Mouse (Mus musculus) liver, postnatal 0 days (tissue): ENCODE measurements around the gene Zdhhc4. TPM values are rescaled to one million over a fixed set of nuclear protein-coding genes. Genes with fewer than 3 reads are reported as not detected.
A peak's percentile ranks its signal among the peaks of the same experiment; 100 is the strongest.

Source experiments
- ATAC-seq: fragments of 200-750 bp; cut with Nextera tagmentation; 2 replicates; pipeline ENCODE4 v1.8.0; 2017; ENCODE audit warnings: mild to moderate bottlenecking, moderate library complexity
- DNase-seq: peaks from one replicate; pipeline ENCODE4 v3.0.0-alpha.2; 2016
- H3K27ac ChIP-seq: fragments of 300-500 bp; sonication (generic); 2 replicates; pipeline ENCODE4 v1.5.1; 2014; ENCODE audit warnings: antibody characterized with exemption, moderate library complexity, mild to moderate bottlenecking, low read depth
- H3K27me3 ChIP-seq: fragments of 300-500 bp; sonication (generic); 2 replicates; pipeline ENCODE4 v1.6.1; 2014; ENCODE audit warnings: low read length, control low read depth, mixed read lengths; ENCODE audit not compliant: insufficient read depth
- H3K36me3 ChIP-seq: fragments of 300-500 bp; sonication (generic); replicated peaks from 2 replicates; pipeline ENCODE4 v1.6.1; 2014; ENCODE audit warnings: mild to moderate bottlenecking, control low read depth, low read length, moderate library complexity, mixed read lengths; ENCODE audit not compliant: insufficient read depth
- H3K4me1 ChIP-seq: fragments of 300-500 bp; sonication (generic); 2 replicates; pipeline ENCODE4 v1.6.1; 2014; ENCODE audit warnings: antibody characterized with exemption, mild to moderate bottlenecking, control low read depth; ENCODE audit not compliant: insufficient read depth
- H3K4me2 ChIP-seq: fragments of 300-500 bp; sonication (generic); 2 replicates; pipeline ENCODE4 v1.6.1; 2014; ENCODE audit warnings: low read depth, mild to moderate bottlenecking, low read length, moderate library complexity, mixed read lengths
- H3K4me3 ChIP-seq: fragments of 300-500 bp; sonication (generic); 2 replicates; pipeline ENCODE4 v1.5.1; 2014; ENCODE audit warnings: low read depth, low read length
- H3K9ac ChIP-seq: fragments of 300-500 bp; sonication (generic); replicated peaks from 2 replicates; pipeline ENCODE4 v1.6.1; 2014; ENCODE audit warnings: mild to moderate bottlenecking, moderate library complexity
- H3K9me3 ChIP-seq: fragments of 300-500 bp; sonication (generic); 2 replicates; pipeline ENCODE4 v1.6.1; 2016; ENCODE audit warnings: mild to moderate bottlenecking, control low read depth, low read length, mixed read lengths
- CTCF ChIP-seq: sonication (generic); IDR thresholded peaks from 2 replicates; pipeline ENCODE4 v1.5.1; 2016; ENCODE audit warnings: antibody characterized with exemption, low read depth
- EP300 ChIP-seq: IDR thresholded peaks from 2 replicates; pipeline ENCODE4 v1.6.1; 2016; ENCODE audit warnings: antibody characterized with exemption, low read depth, mild to moderate bottlenecking
- WGBS: fragments of 180-500 bp; shearing (Covaris S2); extraction: QIAGEN DNeasy Blood & Tissue Kit; methylation state at CpG from one replicate; pipeline ENCODE4 v1.1.7; 2014; ENCODE audit not compliant: insufficient replicate concordance; 5-methylcytosine and 5-hydroxymethylcytosine counted together
- polyA plus RNA-seq: library from polyadenylated mRNA; unstranded; fragments of >200 nt; fragmentation: Nextera tagmentation; extraction: Ambion mirVana; gene quantifications from 2 replicates; pipeline ENCODE4 v1.2.1, GENCODE M21; 2015

The Zdhhc4 gene
- polyA plus RNA-seq, 1 experiment from 2014 or later, result 34.6 TPM

DNA sequence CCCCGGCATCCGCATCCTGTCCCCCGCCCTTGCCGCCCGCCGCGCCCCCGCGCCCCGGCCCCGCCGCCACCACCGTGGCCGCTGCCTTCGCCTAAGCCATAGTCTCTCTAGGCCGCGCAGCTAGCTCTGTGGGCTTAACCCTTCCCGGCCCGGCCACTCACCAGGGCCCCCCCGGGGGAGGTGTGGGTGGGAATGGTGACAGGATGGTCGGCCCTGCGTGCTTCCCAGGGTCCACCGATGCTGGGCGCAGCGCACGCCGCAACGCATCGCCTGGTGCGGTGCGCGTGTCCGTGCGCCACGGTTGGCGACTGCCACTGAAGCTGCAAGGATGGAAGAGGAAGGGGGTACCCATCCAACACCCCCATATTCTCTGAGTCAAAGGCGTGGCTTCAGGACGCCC, 35.7 kb downstream of the Zdhhc4 start, which contains the start of gene Zfp853:
Gene Zfp853, minus strand, starts transcription at position 220 of the 400 bp plus-strand sequence.
- TF ChIP-seq EP300, result no peak
- TF ChIP-seq CTCF, result no peak
- Histone ChIP-seq H3K27ac (no peak within 1 kb of the TSS), H3K4me1 (peaks cover 6% of the 10 kb centered on the region; the same call in 1 of the 2 replicates), H3K4me2 (peak within 1 kb of the TSS; percentile 55), H3K9me3 (no peaks in the 10 kb centered on the region), H3K9ac (peak within 1 kb of the TSS; percentile 16; the same call in 1 of the 2 replicates), H3K36me3 (no peaks in the 10 kb centered on the region), H3K4me3 (peak within 1 kb of the TSS; percentile 32), H3K27me3 (peaks cover 51% of the 10 kb centered on the region)
- WGBS, result 11% methylated on average over 21 of the region's 38 CpGs
- ATAC-seq, result no peak
- DNase-seq, result no peak

- Histone ChIP-seq H3K36me3 (no peaks in the 10 kb centered on the region), H3K9ac (no peak overlapping the region; the same call in 1 of the 2 replicates), H3K9me3 (no peaks in the 10 kb centered on the region), H3K27ac (no peak overlapping the region), H3K4me2 (peak overlapping the region; percentile 55), H3K4me3 (peak overlapping the region; percentile 32), H3K4me1 (peaks cover 11% of the 10 kb centered on the region), H3K27me3 (peaks cover 56% of the 10 kb centered on the region)
- 1% methylated on average over 18 of the region's 19 CpGs for WGBS
- DNase-seq (no peak), ATAC-seq (no peak)
- no peak for TF ChIP-seq CTCF
- TF ChIP-seq EP300, result no peak
These were observed 36.2 kb downstream of the Zdhhc4 start for GRCm38 (mm10) chr5:143292879-143293278.

DNA sequence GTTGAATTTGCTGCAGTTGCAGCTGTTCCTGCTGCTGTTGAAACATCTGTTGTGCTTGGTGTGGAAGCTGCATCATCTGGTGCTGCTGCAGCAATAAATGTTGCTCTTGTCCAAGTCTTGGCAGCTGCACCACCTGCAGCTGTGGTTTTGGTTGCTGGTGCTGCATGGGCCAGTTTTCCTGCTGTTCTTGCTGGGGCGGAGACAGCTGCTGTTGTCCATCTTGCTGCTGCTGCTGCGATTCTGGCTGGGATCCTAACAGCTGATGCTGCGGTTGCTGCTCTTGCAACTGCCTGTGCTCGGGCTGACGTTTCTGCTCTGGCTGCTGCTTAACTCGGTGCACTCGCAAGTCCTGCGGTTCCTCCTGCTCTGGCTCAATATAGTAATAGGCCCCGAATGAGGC, 39.8 kb downstream of the Zdhhc4 start:
- no peak for TF ChIP-seq EP300
- TF ChIP-seq CTCF, result no peak
- Histone ChIP-seq H3K27ac (no peak overlapping the region), H3K9me3 (no peaks in the 10 kb centered on the region), H3K4me1 (peaks cover 18% of the 10 kb centered on the region), H3K36me3 (no peaks in the 10 kb centered on the region), H3K4me3 (no peak overlapping the region), H3K4me2 (no peak overlapping the region), H3K9ac (no peak overlapping the region), H3K27me3 (peaks cover 62% of the 10 kb centered on the region)
- 62% methylated on average over 9 of the region's 9 CpGs for WGBS
- DNase-seq, result no peak
- no peak for ATAC-seq

DNA sequence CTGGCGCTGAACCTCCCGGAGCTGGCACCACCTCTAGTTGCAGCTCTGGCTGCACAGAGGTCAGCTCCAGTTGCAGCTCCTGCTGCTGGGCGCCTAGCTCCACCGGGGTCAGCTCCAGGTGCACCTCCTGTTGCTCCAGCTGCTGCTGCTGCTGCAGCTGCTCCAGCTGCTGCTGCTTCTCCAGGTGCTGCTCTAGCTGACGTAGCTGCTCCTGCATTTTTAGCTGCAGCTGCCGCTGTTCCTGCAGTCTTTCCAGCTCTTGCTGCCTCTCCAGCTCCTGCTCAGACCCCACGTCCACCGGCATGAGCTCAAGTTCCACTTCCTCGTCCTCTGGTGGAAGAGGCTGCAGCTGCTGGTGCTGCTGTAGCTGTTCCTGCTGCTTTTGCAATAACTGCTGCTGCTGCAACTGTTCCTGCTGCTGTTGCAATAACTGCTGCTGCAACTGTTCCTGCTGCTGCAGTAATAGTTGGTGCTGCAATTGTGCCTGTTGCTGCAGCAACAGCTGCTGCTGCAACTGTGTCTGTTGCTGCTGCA, 40.6 kb downstream of the Zdhhc4 start:
- ATAC-seq (no peak), DNase-seq (no peak)
- Histone ChIP-seq H3K4me3 (peak overlapping the region; percentile 25), H3K9me3 (no peaks in the 10 kb centered on the region), H3K27ac (no peak overlapping the region), H3K4me2 (peak overlapping the region; percentile 63), H3K27me3 (peaks cover 54% of the 10 kb centered on the region), H3K9ac (no peak overlapping the region), H3K4me1 (peaks cover 17% of the 10 kb centered on the region), H3K36me3 (no peaks in the 10 kb centered on the region)
- WGBS, result 10% methylated on average over 9 of the region's 9 CpGs
- TF ChIP-seq CTCF (no peak), EP300 (no peak)

DNA sequence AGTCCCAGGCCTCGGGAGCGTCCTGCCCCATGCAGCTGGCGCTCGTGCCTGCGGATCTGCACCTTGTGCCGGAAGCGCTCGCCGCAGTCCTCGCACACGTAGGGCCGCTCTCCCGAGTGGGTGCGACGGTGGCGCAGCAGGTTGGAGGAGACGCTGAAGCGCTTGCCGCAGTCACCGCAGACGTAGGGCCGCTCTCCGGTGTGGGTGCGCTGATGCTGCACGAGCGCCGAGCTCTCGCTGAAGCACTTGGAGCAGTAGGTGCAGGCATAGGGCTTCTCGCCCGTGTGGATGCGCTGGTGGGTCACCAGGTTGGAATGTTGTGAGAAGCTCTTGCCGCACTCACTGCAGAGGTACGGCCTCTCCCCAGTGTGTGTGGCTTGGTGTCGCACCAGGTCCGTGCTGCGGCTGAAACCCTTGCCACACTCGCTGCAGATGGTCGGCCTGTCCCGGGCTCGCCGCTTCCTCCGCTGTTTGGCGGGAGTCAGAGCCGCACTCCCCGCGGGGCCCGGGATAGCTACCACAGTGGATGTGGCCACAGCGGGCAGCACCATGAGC, 41.2 kb downstream of the Zdhhc4 start:
- WGBS, result 3% methylated on average over 46 of the region's 48 CpGs

DNA sequence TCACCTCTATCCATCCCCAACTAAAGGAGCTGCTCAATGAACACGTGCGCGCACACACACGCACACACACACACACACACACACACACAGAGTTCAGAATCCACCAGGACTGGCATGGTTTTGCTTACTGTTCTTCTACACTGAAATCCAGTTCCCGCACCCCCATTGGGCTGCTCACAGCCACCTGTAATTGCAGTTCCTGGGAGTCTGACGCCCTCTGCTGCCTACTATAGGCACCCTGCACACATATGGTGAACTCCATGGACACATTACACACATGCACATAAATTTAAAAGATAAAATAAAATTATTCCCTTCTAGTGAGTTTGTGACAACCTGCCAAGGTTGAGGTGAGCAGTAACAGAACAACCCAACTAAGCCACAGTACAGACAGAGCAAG, 44.3 kb downstream of the Zdhhc4 start:
- Histone ChIP-seq H3K27me3 (peaks cover 31% of the 10 kb centered on the region), H3K4me3 (no peak overlapping the region), H3K9me3 (no peaks in the 10 kb centered on the region), H3K36me3 (no peaks in the 10 kb centered on the region), H3K4me1 (peaks cover 13% of the 10 kb centered on the region), H3K27ac (no peak overlapping the region), H3K9ac (no peak overlapping the region), H3K4me2 (no peak overlapping the region)
- TF ChIP-seq CTCF, result peak; percentile 51
- no peak for TF ChIP-seq EP300
- 42% methylated on average over 6 of the region's 6 CpGs for WGBS
- DNase-seq (no peak), ATAC-seq (no peak)

More for the DNA sequence above, 41.2 kb downstream of the Zdhhc4 start:
- H3K9ac ChIP-seq, result no peak overlapping the region
- peak overlapping the region; percentile 25 for H3K4me3 ChIP-seq
- peak overlapping the region; percentile 63 for H3K4me2 ChIP-seq
- H3K9me3 ChIP-seq, result no peaks in the 10 kb centered on the region
- H3K27ac ChIP-seq, result no peak overlapping the region
- no peaks in the 10 kb centered on the region for H3K36me3 ChIP-seq
- TF ChIP-seq CTCF (no peak), EP300 (no peak)
- peaks cover 48% of the 10 kb centered on the region for H3K27me3 ChIP-seq
- peaks cover 13% of the 10 kb centered on the region for H3K4me1 ChIP-seq
- ATAC-seq (0 out of 2 replicates have a peak, but pooled peaks have one; percentile 12), DNase-seq (peak; percentile 24)
